Mouse (Mus musculus): Measurements from ENCODE around the gene Zswim1. TPM values are rescaled to one million over a fixed set of nuclear protein-coding genes. Genes with fewer than 3 reads are reported as not detected.

The Zswim1 gene
- polyA plus RNA-seq, 1 experiment = 3.7 TPM

GRCm38 (mm10) chr2:164825521-164825920, 3.0 kb downstream of the Zswim1 start:
- H3K27ac ChIP-seq (ENCODE audit: control insufficient read depth, insufficient read depth, low read depth, low read length, poor library complexity) = no peak overlapping the region
- no peaks in the 10 kb centered on the region for H3K4me1 ChIP-seq (ENCODE audit: control insufficient read depth, insufficient read depth, low read length)
- no peak overlapping the region for H3K4me3 ChIP-seq (replicated peaks; ENCODE audit: control insufficient read depth, low read depth, low read length)
- 96% methylated on average over 17 of the region's 17 CpGs for WGBS
- TF ChIP-seq POLR2A (IDR thresholded peaks at IDR 0.05; ENCODE audit: borderline replicate concordance, control insufficient read depth, low read depth, low read length) = no peak
- no peak for TF ChIP-seq CTCF (IDR thresholded peaks at IDR 0.05; ENCODE audit: control insufficient read depth, insufficient read depth, low read length)

GRCm38 (mm10) chr2:164827146-164827850, 4.8 kb downstream of the Zswim1 start:
- no peak for TF ChIP-seq POLR2A (IDR thresholded peaks at IDR 0.05; ENCODE audit: borderline replicate concordance, control insufficient read depth, low read depth, low read length)
- TF ChIP-seq CTCF (IDR thresholded peaks at IDR 0.05; ENCODE audit: control insufficient read depth, insufficient read depth, low read length) = no peak
- Histone ChIP-seq H3K4me1 (ENCODE audit: control insufficient read depth, insufficient read depth, low read length) (no peaks in the 10 kb centered on the region), H3K27ac (ENCODE audit: control insufficient read depth, insufficient read depth, low read depth, low read length, poor library complexity) (peak overlapping the region; percentile 37; the same call in 1 of the 2 replicates), H3K4me3 (replicated peaks; ENCODE audit: control insufficient read depth, low read depth, low read length) (no peak overlapping the region)
- WGBS = 81% methylated on average over 16 of the region's 16 CpGs

GRCm38 (mm10) chr2:164828437-164828836, 6.0 kb downstream of the Zswim1 start, which contains the start of gene Spata25:
Gene Spata25, minus strand, starts transcription at chr2:164828537.
- WGBS = 82% methylated on average over 6 of the region's 6 CpGs
- no peak within 1 kb of the TSS for H3K4me3 ChIP-seq (replicated peaks; ENCODE audit: control insufficient read depth, low read depth, low read length)
- H3K27ac ChIP-seq (ENCODE audit: control insufficient read depth, insufficient read depth, low read depth, low read length, poor library complexity) = peak within 1 kb of the TSS; percentile 37; the same call in 1 of the 2 replicates
- H3K4me1 ChIP-seq (ENCODE audit: control insufficient read depth, insufficient read depth, low read length) = no peaks in the 10 kb centered on the region
- TF ChIP-seq POLR2A (IDR thresholded peaks at IDR 0.05; ENCODE audit: borderline replicate concordance, control insufficient read depth, low read depth, low read length) = no peak
- TF ChIP-seq CTCF (IDR thresholded peaks at IDR 0.05; ENCODE audit: control insufficient read depth, insufficient read depth, low read length) = no peak

- Histone ChIP-seq H3K27ac (ENCODE audit: control insufficient read depth, insufficient read depth, low read depth, low read length, poor library complexity) (no peak overlapping the region), H3K4me1 (ENCODE audit: control insufficient read depth, insufficient read depth, low read length) (no peaks in the 10 kb centered on the region), H3K4me3 (replicated peaks; ENCODE audit: control insufficient read depth, low read depth, low read length) (no peak overlapping the region)
- no peak for TF ChIP-seq POLR2A (IDR thresholded peaks at IDR 0.05; ENCODE audit: borderline replicate concordance, control insufficient read depth, low read depth, low read length)
- no peak for TF ChIP-seq CTCF (IDR thresholded peaks at IDR 0.05; ENCODE audit: control insufficient read depth, insufficient read depth, low read length)
- WGBS = 88% methylated on average over 1 of the region's 1 CpGs
Measured at GRCm38 (mm10) chr2:164829090-164829489, 6.6 kb downstream of the Zswim1 start.

- TF ChIP-seq POLR2A (IDR thresholded peaks at IDR 0.05; ENCODE audit: borderline replicate concordance, control insufficient read depth, low read depth, low read length) = no peak
- TF ChIP-seq CTCF (IDR thresholded peaks at IDR 0.05; ENCODE audit: control insufficient read depth, insufficient read depth, low read length) = no peak
- H3K4me1 ChIP-seq (ENCODE audit: control insufficient read depth, insufficient read depth, low read length) = no peaks in the 10 kb centered on the region; the same call in 1 of the 2 replicates
- 88% methylated on average over 10 of the region's 10 CpGs for WGBS
- no peak overlapping the region for H3K27ac ChIP-seq (ENCODE audit: control insufficient read depth, insufficient read depth, low read depth, low read length, poor library complexity)
- H3K4me3 ChIP-seq (replicated peaks; ENCODE audit: control insufficient read depth, low read depth, low read length) = no peak overlapping the region
Measured at GRCm38 (mm10) chr2:164831029-164831428, 8.5 kb downstream of the Zswim1 start.

GRCm38 (mm10) chr2:164832032-164832747, 9.7 kb downstream of the Zswim1 start:
- WGBS = 57% methylated on average over 16 of the region's 16 CpGs
- Histone ChIP-seq H3K4me3 (replicated peaks; ENCODE audit: control insufficient read depth, low read depth, low read length) (no peak overlapping the region), H3K4me1 (ENCODE audit: control insufficient read depth, insufficient read depth, low read length) (no peaks in the 10 kb centered on the region; the same call in 1 of the 2 replicates), H3K27ac (ENCODE audit: control insufficient read depth, insufficient read depth, low read depth, low read length, poor library complexity) (no peak overlapping the region)
- TF ChIP-seq CTCF (IDR thresholded peaks at IDR 0.05; ENCODE audit: control insufficient read depth, insufficient read depth, low read length) (no peak), POLR2A (IDR thresholded peaks at IDR 0.05; ENCODE audit: borderline replicate concordance, control insufficient read depth, low read depth, low read length) (no peak)

- peak; percentile 64; the same call in 1 of the 2 replicates for TF ChIP-seq CTCF (IDR thresholded peaks at IDR 0.05; ENCODE audit: control insufficient read depth, insufficient read depth, low read length)
- peak; percentile 56; the same call in 1 of the 2 replicates for TF ChIP-seq POLR2A (IDR thresholded peaks at IDR 0.05; ENCODE audit: borderline replicate concordance, control insufficient read depth, low read depth, low read length)
- no peaks in the 10 kb centered on the region; the same call in 1 of the 2 replicates for H3K4me1 ChIP-seq (ENCODE audit: control insufficient read depth, insufficient read depth, low read length)
- WGBS = under 1% methylated on average over 35 of the region's 35 CpGs
- peak within 1 kb of the TSS; percentile 76 for H3K4me3 ChIP-seq (replicated peaks; ENCODE audit: control insufficient read depth, low read depth, low read length)
- peak within 1 kb of the TSS; percentile 65 for H3K27ac ChIP-seq (ENCODE audit: control insufficient read depth, insufficient read depth, low read depth, low read length, poor library complexity)
Measured at GRCm38 (mm10) chr2:164832748-164833301, 10.3 kb downstream of the Zswim1 start, which contains the start of gene Ctsa. Gene Ctsa, plus strand, starts transcription at chr2:164832873.

All from bone marrow, adult 2 months (tissue).